Mouse (Mus musculus) midbrain, embryonic 16.5 days (tissue): ENCODE data around the gene Bloc1s4. TPM values are rescaled to one million over a fixed set of nuclear protein-coding genes. Genes with fewer than 3 reads are reported as not detected.
A peak's percentile ranks its signal among the peaks of the same experiment; 100 is the strongest.
"Not testable (repeated sequence)": the region's sequence is repeated elsewhere in the genome, so short reads cannot be mapped to it uniquely, and the experiment has no call there.

Source experiments
- ATAC-seq: fragments of 200-750 bp; cut with Nextera tagmentation; 2 replicates; pipeline ENCODE4 v1.8.0; 2017; ENCODE audit warnings: moderate TSS enrichment
- H3K27ac ChIP-seq: fragments of 300-500 bp; sonication (generic); 2 replicates; pipeline ENCODE4 v1.5.1; 2014; ENCODE audit warnings: mild to moderate bottlenecking, low read length, mixed read lengths
- H3K27me3 ChIP-seq: fragments of 300-500 bp; sonication (generic); 2 replicates; pipeline ENCODE4 v1.6.1; 2014; ENCODE audit warnings: low read depth, low read length, mixed read lengths; ENCODE audit not compliant: control insufficient read depth, insufficient read depth
- H3K36me3 ChIP-seq: fragments of 300-500 bp; sonication (generic); 2 replicates; pipeline ENCODE4 v1.6.1; 2014; ENCODE audit warnings: mild to moderate bottlenecking, low read length, moderate library complexity, mixed read lengths; ENCODE audit not compliant: control insufficient read depth, insufficient read depth
- H3K4me1 ChIP-seq: fragments of 300-500 bp; sonication (generic); 2 replicates; pipeline ENCODE4 v1.6.1; 2014; ENCODE audit warnings: mild to moderate bottlenecking, low read length, mixed read lengths; ENCODE audit not compliant: control insufficient read depth, insufficient read depth
- H3K4me2 ChIP-seq: fragments of 300-500 bp; sonication (generic); 2 replicates; pipeline ENCODE4 v1.6.1; 2014; ENCODE audit warnings: mild to moderate bottlenecking, low read length, mixed read lengths
- H3K4me3 ChIP-seq: fragments of 300-500 bp; sonication (generic); 2 replicates; pipeline ENCODE4 v1.5.1; 2014; ENCODE audit warnings: low read depth, mild to moderate bottlenecking, low read length, moderate library complexity, mixed read lengths
- H3K9ac ChIP-seq: fragments of 300-500 bp; sonication (generic); 2 replicates; pipeline ENCODE4 v1.6.1; 2014; ENCODE audit warnings: low read depth, low read length, mixed read lengths
- H3K9me3 ChIP-seq: fragments of 300-500 bp; sonication (generic); replicated peaks from 2 replicates; pipeline ENCODE4 v1.6.1; 2014; ENCODE audit warnings: mild to moderate bottlenecking, low read length, mixed read lengths; ENCODE audit not compliant: control insufficient read depth, poor library complexity, severe bottlenecking
- WGBS: fragments of 180-500 bp; shearing (Covaris S2); extraction: QIAGEN DNeasy Blood & Tissue Kit; methylation state at CpG from one replicate; pipeline ENCODE4 v1.1.7; 2014; 5-methylcytosine and 5-hydroxymethylcytosine counted together
- polyA plus RNA-seq: library from polyadenylated mRNA; unstranded; fragments of >200 nt; fragmentation: Nextera tagmentation; extraction: Ambion mirVana; gene quantifications from 2 replicates; pipeline ENCODE4 v1.2.1, GENCODE M21; 2015

The Bloc1s4 gene
- polyA plus RNA-seq, result 29.0 and 29.3 TPM in 2 replicates

DNA sequence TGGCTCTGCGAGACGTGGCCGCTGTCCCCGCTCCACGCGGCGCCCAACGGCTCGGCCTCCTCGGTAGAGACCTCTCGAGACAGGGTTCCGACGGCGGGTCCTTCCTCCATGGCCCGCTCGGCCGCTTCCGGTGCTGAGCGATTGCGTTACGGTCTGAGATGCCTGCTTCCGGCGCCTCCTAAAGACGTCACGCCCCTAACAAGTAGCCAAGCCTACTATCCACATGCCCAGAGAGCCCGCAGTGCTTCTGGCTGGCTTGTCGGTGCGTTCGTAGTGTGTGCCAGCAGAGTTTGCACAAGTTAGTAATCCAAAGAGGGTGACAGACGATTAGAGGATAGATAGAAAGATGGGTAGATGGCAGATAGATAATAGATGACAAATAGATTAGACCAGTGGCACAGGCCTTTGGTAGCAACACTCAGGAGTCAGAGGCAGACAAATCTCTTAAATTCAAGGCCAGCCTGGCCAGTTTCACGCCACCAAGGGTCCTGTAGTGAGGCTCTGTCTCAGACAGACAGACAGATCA lies at the start of gene Bloc1s4:
Bloc1s4 (minus strand) TSS at position 115 of the 526 bp plus-strand sequence.
- Histone ChIP-seq H3K4me3 (peak within 1 kb of the TSS; percentile 99), H3K9ac (peak within 1 kb of the TSS; percentile 94), H3K27me3 (no peaks in the 10 kb centered on the region), H3K4me2 (peak within 1 kb of the TSS; percentile 99), H3K4me1 (peaks cover 16% of the 10 kb centered on the region), H3K27ac (peak within 1 kb of the TSS; percentile 69), H3K9me3 (no peaks in the 10 kb centered on the region), H3K36me3 (0 out of 2 replicates have a peak, but pooled peaks cover 2% of the 10 kb centered on the region)
- 3% methylated on average over 31 of the region's 31 CpGs for WGBS
- ATAC-seq, result peak; percentile 96

DNA sequence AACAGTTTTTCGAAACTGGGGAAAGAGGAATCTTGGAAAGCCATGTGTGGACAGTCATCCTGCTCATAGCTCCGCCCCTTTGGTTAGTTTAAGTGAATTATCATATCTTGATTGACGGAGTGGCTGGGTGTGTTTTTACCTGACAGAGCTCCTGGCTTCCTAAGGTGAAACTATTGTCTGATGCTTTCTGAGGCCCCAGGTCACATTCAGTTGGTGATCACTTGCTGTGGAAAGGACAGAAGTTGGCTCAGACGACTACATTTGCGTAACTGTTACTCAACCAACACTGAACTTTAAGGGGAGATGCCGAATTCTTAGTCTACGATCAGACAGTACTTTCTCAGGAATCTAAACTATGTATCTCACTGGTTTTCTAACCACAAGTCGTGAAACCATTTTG lies 48.8 kb upstream of the Bloc1s4 start:
- Histone ChIP-seq H3K27me3 (no peaks in the 10 kb centered on the region), H3K9me3 (no peaks in the 10 kb centered on the region), H3K36me3 (peaks cover 4% of the 10 kb centered on the region; the same call in 1 of the 2 replicates), H3K4me1 (peaks cover 7% of the 10 kb centered on the region), H3K4me3 (peak overlapping the region; percentile 72; the same call in 1 of the 2 replicates), H3K9ac (no peak overlapping the region), H3K4me2 (peak overlapping the region; percentile 58), H3K27ac (no peak overlapping the region)
- 52% methylated on average over 8 of the region's 8 CpGs for WGBS
- ATAC-seq, result no peak

DNA sequence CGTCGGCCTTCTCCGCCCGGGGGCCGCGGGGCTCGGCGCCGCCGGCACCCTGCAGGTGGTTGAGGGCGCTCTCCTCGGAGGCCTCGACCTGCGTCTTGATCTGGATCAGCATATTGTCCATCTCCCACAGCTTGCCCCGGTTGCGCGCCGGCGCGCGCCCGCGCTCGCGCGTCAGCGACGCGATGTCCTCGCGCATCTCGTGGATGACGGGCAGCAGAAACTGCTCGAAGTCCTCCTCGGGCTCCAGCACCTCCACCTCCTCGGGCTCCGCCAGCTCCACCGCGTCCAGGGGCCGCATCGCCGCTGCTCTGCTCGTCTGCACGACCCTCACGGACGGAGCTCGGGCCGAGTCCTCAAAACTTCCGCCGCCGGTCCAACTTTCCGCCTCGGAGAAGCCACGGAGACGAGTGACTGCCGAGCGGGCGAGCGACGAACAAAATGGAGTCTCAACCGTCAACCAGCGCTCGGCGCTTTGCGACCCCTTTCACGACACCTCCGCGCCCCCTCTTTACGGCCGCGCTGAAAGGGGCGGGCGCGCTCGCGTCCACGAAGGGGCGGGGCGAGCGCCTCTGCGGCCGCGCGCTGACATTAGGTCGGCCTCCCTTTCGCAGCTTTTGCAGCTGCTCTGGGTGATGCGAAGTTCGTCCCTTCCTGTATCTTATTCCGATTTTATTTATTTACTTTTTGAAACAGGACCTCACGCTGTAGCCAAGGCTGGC lies 48.0 kb upstream of the Bloc1s4 start, which contains the start of gene Mrfap1:
Mrfap1 (minus strand) TSS at position 477 of the 719 bp plus-strand sequence.
- Histone ChIP-seq H3K4me2 (peak within 1 kb of the TSS; percentile 59), H3K27ac (peak within 1 kb of the TSS; percentile 94), H3K9ac (peak within 1 kb of the TSS; percentile 80), H3K4me3 (peak within 1 kb of the TSS; percentile 72)
- H3K4me1 ChIP-seq, H3K9me3 ChIP-seq, H3K36me3 ChIP-seq, H3K27me3 ChIP-seq: not testable (repeated sequence)
- WGBS, result 0% methylated on average over 79 of the region's 90 CpGs
- peak; percentile 83 for ATAC-seq

DNA sequence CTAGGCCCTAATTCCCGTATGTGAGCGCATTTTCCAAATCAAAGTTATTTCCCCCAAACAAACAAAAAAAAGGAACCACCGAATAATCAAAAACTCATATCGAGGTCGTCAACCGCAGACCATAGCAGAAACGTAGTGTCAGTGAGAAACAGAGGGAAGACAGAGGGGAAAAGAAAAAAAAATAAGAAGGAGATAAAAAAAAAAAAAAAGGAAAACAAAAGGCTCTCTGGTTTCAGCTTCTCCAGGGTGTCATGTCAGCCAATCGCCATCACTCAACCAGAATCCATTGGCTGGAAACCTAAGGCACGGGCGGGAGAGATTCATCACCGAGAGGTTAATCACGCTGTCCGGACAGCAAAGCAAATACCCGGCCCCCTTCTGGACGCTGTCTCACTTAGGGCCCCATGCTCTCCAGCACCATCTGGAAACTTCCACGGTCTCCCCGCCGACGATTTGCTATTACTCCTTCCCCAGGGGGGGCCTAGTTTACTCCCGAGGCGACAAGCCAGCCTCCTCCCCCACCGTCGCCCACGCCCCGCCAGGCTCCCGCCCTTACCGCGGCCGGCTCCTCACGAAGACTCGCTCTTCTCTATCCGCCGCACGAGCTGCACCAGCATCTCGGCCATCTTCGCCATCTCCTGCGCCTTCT lies 47.3 kb upstream of the Bloc1s4 start:
- 5% methylated on average over 34 of the region's 37 CpGs for WGBS
- peak overlapping the region; percentile 80 for H3K9ac ChIP-seq
- H3K27me3 ChIP-seq, H3K4me1 ChIP-seq, H3K9me3 ChIP-seq, H3K36me3 ChIP-seq: not testable (repeated sequence)
- H3K27ac ChIP-seq, result peak overlapping the region; percentile 94
- peak overlapping the region; percentile 59 for H3K4me2 ChIP-seq
- peak overlapping the region; percentile 72 for H3K4me3 ChIP-seq
- ATAC-seq, result peak; percentile 61

DNA sequence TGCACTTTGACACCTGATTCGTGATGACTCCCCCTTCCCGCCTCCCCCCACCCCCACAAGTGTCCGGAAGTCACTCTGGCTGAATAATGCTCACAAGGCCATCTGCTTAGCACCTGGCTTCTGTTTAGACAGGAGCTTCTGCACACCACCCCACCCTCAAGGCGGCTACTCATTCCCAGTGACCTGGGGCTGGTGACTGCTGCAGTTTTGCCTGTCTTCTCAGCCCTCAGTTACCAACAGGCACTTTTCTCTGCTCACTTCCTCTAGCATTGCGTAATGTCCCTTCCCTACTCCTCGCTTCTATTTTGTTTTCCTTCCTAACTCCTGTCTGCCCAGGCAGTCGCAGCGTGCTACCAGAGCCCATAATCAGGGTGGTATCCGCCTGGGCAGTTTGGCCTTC lies 43.4 kb upstream of the Bloc1s4 start:
- no peak overlapping the region for H3K4me2 ChIP-seq
- no peaks in the 10 kb centered on the region for H3K27me3 ChIP-seq
- H3K36me3 ChIP-seq, result peaks cover 4% of the 10 kb centered on the region; the same call in 1 of the 2 replicates
- no peak overlapping the region for H3K9ac ChIP-seq
- no peak for ATAC-seq
- WGBS, result 84% methylated on average over 9 of the region's 9 CpGs
- H3K9me3 ChIP-seq, result no peaks in the 10 kb centered on the region
- no peak overlapping the region for H3K4me3 ChIP-seq
- peaks cover 7% of the 10 kb centered on the region for H3K4me1 ChIP-seq
- H3K27ac ChIP-seq, result no peak overlapping the region

DNA sequence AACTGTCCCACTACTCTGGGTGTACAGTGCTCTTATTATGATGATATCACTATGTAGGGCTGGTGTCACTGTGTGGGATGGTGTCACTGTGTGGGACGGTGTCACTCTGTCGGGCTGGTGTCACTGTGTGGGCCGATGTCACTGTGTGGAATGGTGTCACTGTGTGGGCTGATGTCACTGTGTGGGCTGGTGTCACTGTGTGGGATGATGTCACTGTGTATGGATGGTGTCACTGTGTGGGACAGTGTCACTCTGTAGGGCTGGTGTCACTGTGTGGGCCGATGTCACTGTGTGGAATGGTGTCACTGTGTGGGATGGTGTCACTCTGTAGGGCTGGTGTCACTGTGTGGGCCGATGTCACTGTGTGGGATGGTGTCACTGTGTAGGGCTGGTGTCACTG lies 37.6 kb upstream of the Bloc1s4 start:
- no peak for ATAC-seq
- 94% methylated on average over 5 of the region's 5 CpGs for WGBS
- H3K4me3 ChIP-seq, result no peak overlapping the region
- H3K4me2 ChIP-seq, result no peak overlapping the region
- no peaks in the 10 kb centered on the region for H3K4me1 ChIP-seq
- H3K9me3 ChIP-seq, result no peaks in the 10 kb centered on the region
- H3K27ac ChIP-seq, result no peak overlapping the region
- H3K27me3 ChIP-seq, result no peaks in the 10 kb centered on the region
- H3K9ac ChIP-seq, result no peak overlapping the region
- no peaks in the 10 kb centered on the region for H3K36me3 ChIP-seq

DNA sequence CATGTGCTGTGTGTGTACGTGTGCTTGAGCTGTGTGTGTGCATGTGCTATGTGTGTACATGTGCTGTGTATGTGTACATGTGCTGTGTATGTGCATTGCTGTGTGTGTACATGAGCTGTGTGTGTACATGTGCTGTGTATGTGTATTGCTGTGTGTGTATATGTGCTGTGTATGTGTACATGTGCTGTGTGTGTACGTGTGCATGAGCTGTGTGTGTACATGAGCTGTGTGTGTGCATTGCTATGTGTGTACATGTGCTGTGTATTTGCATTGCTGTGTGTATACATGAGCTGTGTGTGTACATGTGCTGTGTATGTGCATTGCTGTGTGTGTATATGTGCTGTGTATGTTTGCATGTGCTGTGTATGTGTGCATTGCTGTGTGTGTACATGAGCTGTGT lies 31.1 kb upstream of the Bloc1s4 start:
- H3K4me3 ChIP-seq, result no peak overlapping the region
- no peaks in the 10 kb centered on the region for H3K27me3 ChIP-seq
- no peaks in the 10 kb centered on the region for H3K4me1 ChIP-seq
- no peak overlapping the region for H3K9ac ChIP-seq
- no peaks in the 10 kb centered on the region; the same call in 1 of the 2 replicates for H3K9me3 ChIP-seq
- no peak for ATAC-seq
- H3K4me2 ChIP-seq, result no peak overlapping the region
- H3K36me3 ChIP-seq, result no peaks in the 10 kb centered on the region
- H3K27ac ChIP-seq, result no peak overlapping the region
- WGBS, result 92% methylated on average over 2 of the region's 2 CpGs

DNA sequence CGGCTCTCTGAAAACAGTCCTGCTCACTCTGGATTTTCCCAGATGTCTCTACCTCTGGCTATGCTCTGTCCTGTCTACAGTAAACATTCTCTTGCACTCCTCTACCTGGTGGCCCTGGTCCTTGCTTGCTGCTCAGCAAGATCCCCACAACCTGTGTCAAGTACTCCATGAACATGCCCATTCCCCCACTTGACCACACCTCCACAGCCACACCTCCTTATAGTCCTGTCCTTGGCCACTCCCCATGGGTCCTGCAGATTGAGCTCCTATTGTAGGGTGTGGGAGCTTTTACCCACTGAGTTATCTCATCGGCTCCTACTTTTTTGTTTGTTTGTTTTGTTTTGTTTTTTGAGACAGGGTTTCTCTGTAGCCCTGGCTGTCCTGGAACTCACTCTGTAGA lies 30.5 kb upstream of the Bloc1s4 start:
- no peak for ATAC-seq
- Histone ChIP-seq H3K36me3 (no peaks in the 10 kb centered on the region), H3K27ac (no peak overlapping the region), H3K4me2 (no peak overlapping the region), H3K9ac (no peak overlapping the region), H3K4me3 (no peak overlapping the region), H3K9me3 (no peaks in the 10 kb centered on the region; the same call in 1 of the 2 replicates), H3K27me3 (no peaks in the 10 kb centered on the region), H3K4me1 (no peaks in the 10 kb centered on the region)
- WGBS, result 100% methylated on average over 1 of the region's 2 CpGs

DNA sequence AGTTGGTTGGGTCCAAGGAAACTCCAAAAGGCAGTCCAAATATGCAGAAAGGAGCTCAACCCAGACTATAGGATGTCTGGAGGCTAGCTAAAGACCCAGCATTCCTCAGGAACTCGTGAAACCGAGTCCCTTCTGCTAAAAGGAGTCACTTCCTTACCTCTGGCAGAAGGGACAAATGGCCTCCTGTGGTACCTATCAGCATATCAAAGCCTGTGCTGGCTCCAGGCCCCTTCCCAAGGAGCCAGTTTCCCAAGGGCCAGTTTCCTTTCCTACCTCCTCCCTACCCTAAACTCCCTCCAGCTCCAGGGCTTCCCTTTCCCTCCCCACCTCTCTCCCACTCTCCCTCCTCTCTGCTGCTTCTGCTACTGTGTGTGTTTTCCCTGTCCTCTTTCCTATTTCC lies 28.7 kb upstream of the Bloc1s4 start:
- Histone ChIP-seq H3K4me2 (no peak overlapping the region), H3K4me3 (no peak overlapping the region), H3K9ac (no peak overlapping the region), H3K36me3 (no peaks in the 10 kb centered on the region), H3K27ac (no peak overlapping the region), H3K9me3 (no peaks in the 10 kb centered on the region; the same call in 1 of the 2 replicates), H3K4me1 (no peaks in the 10 kb centered on the region), H3K27me3 (no peaks in the 10 kb centered on the region)
- no peak for ATAC-seq
- WGBS, result 12% methylated on average over 2 of the region's 2 CpGs
